Mouse (Mus musculus) left cerebral cortex, postnatal 14 days (tissue): ENCODE measurements at regions not wholly inside any gene's neighbourhood (a gene's known extent, or its start where the extent isn't known, plus 50 kb on each side); places are given as distances from the start of the nearest gene placed in this dataset.
A peak's percentile ranks its signal among the peaks of the same experiment; 100 is the strongest.
"Not testable (repeated sequence)": the region's sequence is repeated elsewhere in the genome, so short reads cannot be mapped to it uniquely, and the experiment has no call there.

Experiments
- DNase-seq, 2 experiments: peaks; one replicate each; pipeline ENCODE4 v3.0.0; 2021 to 2022; ENCODE audit warnings: low spot score in 2 of 2, mixed read lengths in 1 of 2
- intact Hi-C: fragments of 180-260 bp; cut with DNase I; formaldehyde crosslinking; loops from one replicate; pipeline ENCODE4 v1.15.1; 2025

GRCm38 (mm10) chrX:19341231-19342007, 139.7 kb downstream of the Tex13c3 start:
- not testable (repeated sequence) for DNase-seq
- intact Hi-C loops, result loop anchor here (10.0 kb wide), 1 partner anchor 57 kb away; no protein-coding TSS in a partner anchor

GRCm38 (mm10) chrX:19313286-19313685, 167.8 kb downstream of the Tex13c3 start:
- DNase-seq, result no peak
- intact Hi-C loops, result no loop called here

- intact Hi-C loops, result no loop called here
- no peak for DNase-seq
Observed at GRCm38 (mm10) chrX:19311809-19312559, 169.1 kb downstream of the Tex13c3 start.

GRCm38 (mm10) chrX:19311377-19311776, 169.7 kb downstream of the Tex13c3 start:
- intact Hi-C loops, result no loop called here
- no peak for DNase-seq

- intact Hi-C loops, result loop anchor here (10.0 kb wide), 1 partner anchor 57 kb away; no protein-coding TSS in a partner anchor
- no peak for DNase-seq
Observed at GRCm38 (mm10) chrX:19288171-19288570, 192.9 kb downstream of the Tex13c3 start.

GRCm38 (mm10) chrX:19286431-19286830, 194.7 kb downstream of the Tex13c3 start:
- intact Hi-C loops, result loop anchor here (10.0 kb wide), 1 partner anchor 58 kb away; no protein-coding TSS in a partner anchor
- no peak for DNase-seq

- no peak for DNase-seq
- intact Hi-C loops, result loop anchor here (10.0 kb wide), 1 partner anchor 59 kb away; no protein-coding TSS in a partner anchor
Observed at GRCm38 (mm10) chrX:19285773-19286172, 195.3 kb downstream of the Tex13c3 start.

- no peak for DNase-seq
- intact Hi-C loops, result loop anchor here (10.0 kb wide), 1 partner anchor 62 kb away; no protein-coding TSS in a partner anchor
Observed at GRCm38 (mm10) chrX:19283078-19283477, 198.0 kb downstream of the Tex13c3 start.

GRCm38 (mm10) chrX:19264237-19264636, 216.9 kb downstream of the Tex13c3 start:
- DNase-seq, result no peak
- intact Hi-C loops, result no loop called here

- intact Hi-C loops, result no loop called here
- no peak for DNase-seq
Observed at GRCm38 (mm10) chrX:19246777-19247619, 234.1 kb downstream of the Tex13c3 start.

- intact Hi-C loops, result loop anchor here (10.0 kb wide), 1 partner anchor 67 kb away; no protein-coding TSS in a partner anchor
- DNase-seq, result peak; percentile 21 to 32
Observed at GRCm38 (mm10) chrX:19237738-19238261, 243.3 kb downstream of the Tex13c3 start.

GRCm38 (mm10) chrX:19237048-19237737, 243.9 kb downstream of the Tex13c3 start:
- DNase-seq, result peak; percentile 5 to 8
- intact Hi-C loops, result loop anchor here (10.0 kb wide), 1 partner anchor 68 kb away; no protein-coding TSS in a partner anchor

- intact Hi-C loops, result loop anchor here (10.0 kb wide), 1 partner anchor 69 kb away; no protein-coding TSS in a partner anchor
- DNase-seq, result no peak
Observed at GRCm38 (mm10) chrX:19235449-19235848, 245.7 kb downstream of the Tex13c3 start.

- intact Hi-C loops, result loop anchor here (10.0 kb wide), 1 partner anchor 73 kb away; no protein-coding TSS in a partner anchor
Observed at GRCm38 (mm10) chrX:19231823-19232222, 249.3 kb downstream of the Tex13c3 start.

GRCm38 (mm10) chrX:19223336-19223735, 257.8 kb downstream of the Tex13c3 start:
- intact Hi-C loops, result no loop called here
- no peak for DNase-seq

More at GRCm38 (mm10) chrX:19231823-19232222, 249.3 kb downstream of the Tex13c3 start:
- DNase-seq, result no peak

GRCm38 (mm10) chrX:19220785-19221496, 260.2 kb downstream of the Tex13c3 start:
- no peak for DNase-seq

GRCm38 (mm10) chrX:19219727-19220126, 261.4 kb downstream of the Tex13c3 start:
- no peak for DNase-seq
- intact Hi-C loops, result no loop called here

More at GRCm38 (mm10) chrX:19220785-19221496, 260.2 kb downstream of the Tex13c3 start:
- intact Hi-C loops, result no loop called here

- intact Hi-C loops, result no loop called here
- peak in 1 of 2 experiments; percentile 36 for DNase-seq
Observed at GRCm38 (mm10) chrX:19219301-19219700, 261.8 kb downstream of the Tex13c3 start.
